Comparison of ENCODE assay signal across 7 mouse cellular contexts in the genomic region with DNA sequence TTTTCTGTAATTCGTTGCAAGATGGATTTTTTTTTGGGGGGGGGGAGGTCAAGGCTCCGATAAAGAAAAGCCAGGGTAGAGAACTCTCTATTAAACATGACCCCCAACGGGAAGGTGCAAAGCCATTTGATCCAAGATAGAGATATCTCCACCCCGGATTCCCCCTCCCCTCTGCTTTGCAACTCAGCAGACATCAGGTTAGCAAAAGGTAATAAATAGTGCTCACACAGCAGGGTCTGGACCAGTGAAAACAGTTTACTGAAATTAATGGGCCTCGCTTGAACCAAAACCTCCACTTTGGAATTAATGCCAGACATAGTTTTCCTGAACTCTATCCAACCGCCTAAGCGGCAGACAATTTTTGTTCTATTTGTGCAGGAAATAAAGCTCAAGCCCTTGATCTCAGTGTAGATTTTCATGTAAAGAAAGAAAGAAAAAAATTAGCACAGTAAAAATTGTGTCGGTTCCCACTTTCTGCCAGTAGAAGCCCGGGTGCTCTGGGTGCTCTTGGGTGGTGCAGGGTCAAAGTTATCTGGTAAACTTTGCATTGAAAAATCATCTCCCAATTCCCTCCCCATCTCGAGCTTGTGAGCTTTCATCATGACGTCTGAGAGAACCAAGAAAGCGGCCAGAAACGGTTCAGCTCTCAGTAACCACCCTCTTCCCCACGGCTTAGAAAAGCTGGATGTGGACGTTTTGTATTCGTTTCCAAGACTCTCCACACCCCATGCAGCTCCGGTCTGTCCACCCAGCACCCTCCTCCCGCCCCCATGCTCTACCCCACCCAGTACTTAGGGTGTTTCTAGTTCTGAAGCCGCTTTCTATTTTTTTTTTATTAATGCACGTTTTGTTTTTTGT. TPM values are rescaled to one million over a fixed set of nuclear protein-coding genes. Genes with fewer than 3 reads are reported as not detected.
DNase-seq lines count a peak whose midpoint lies in the region; ATAC-seq and TF ChIP-seq lines count a peak whose summit lies in the region.

No protein-coding gene starts in this region.

- peak; percentile 38 for ATAC-seq in embryonic facial prominence, embryonic 14.5 days (ENCODE audit: low read depth)
- ATAC-seq in neural tube, embryonic 11.5 days (ENCODE audit: insufficient read depth, low FRiP score, low TSS enrichment) = peak; percentile 13; the same call in 1 of the 2 replicates

- H3K27me3 ChIP-seq in C2C12 (ENCODE audit: control insufficient read depth, insufficient read depth, insufficient read length) = no peaks in the 10 kb centered on the region
- no peaks in the 10 kb centered on the region for H3K27me3 ChIP-seq in embryonic facial prominence, embryonic 14.5 days (replicated peaks; ENCODE audit: control insufficient read depth, insufficient read depth, low read length)
- H3K27me3 ChIP-seq in neural tube, embryonic 11.5 days (ENCODE audit: control insufficient read depth, insufficient read depth, low read length) = peaks cover 3% of the 10 kb centered on the region; the same call in 1 of the 2 replicates

- peak overlapping the region; percentile 52 for H3ac ChIP-seq in C2C12 (ENCODE audit: control insufficient read depth, insufficient read length, low read depth)

- peaks cover 31% of the 10 kb centered on the region for H3K79me2 ChIP-seq in C2C12 (ENCODE audit: control insufficient read depth, insufficient read depth)

- peaks cover 5% of the 10 kb centered on the region for H3K79me3 ChIP-seq in C2C12 (ENCODE audit: low read depth)

- H3K36me3 ChIP-seq in C2C12 (ENCODE audit: control insufficient read depth, insufficient read depth) = no peaks in the 10 kb centered on the region
- H3K36me3 ChIP-seq in embryonic facial prominence, embryonic 14.5 days (ENCODE audit: control insufficient read depth, insufficient read depth, low read length) = no peaks in the 10 kb centered on the region
- no peaks in the 10 kb centered on the region for H3K36me3 ChIP-seq in neural tube, embryonic 11.5 days (ENCODE audit: control insufficient read depth, insufficient read depth, low read length)

- H3K4me1 ChIP-seq in embryonic facial prominence, embryonic 14.5 days (ENCODE audit: control insufficient read depth, insufficient read depth, low read length) = peaks cover 82% of the 10 kb centered on the region
- H3K4me1 ChIP-seq in neural tube, embryonic 11.5 days (ENCODE audit: control insufficient read depth, insufficient read depth, low read length) = peaks cover 74% of the 10 kb centered on the region

- intact Hi-C loops in heart, postnatal 25 days (cut with DNase I) = loop anchor here (2.0 kb wide), 1 partner anchor 59 kb away; no protein-coding TSS in a partner anchor

- peak overlapping the region; percentile 23 for H3K4me3 ChIP-seq in C2C12 (ENCODE audit: insufficient read depth, poor library complexity, severe bottlenecking)
- peak overlapping the region; percentile 36 for H3K4me3 ChIP-seq in embryonic facial prominence, embryonic 14.5 days (ENCODE audit: low read depth, low read length)
- peak overlapping the region; percentile 12 for H3K4me3 ChIP-seq in neural tube, embryonic 11.5 days (ENCODE audit: low read depth, low read length)

- TF ChIP-seq CTCF in C2C12 (IDR thresholded peaks at IDR 0.05; ENCODE audit: control insufficient read depth, insufficient read depth, insufficient read length) = no peak

- WGBS in embryonic facial prominence, embryonic 14.5 days = 1% methylated on average over 20 of the region's 20 CpGs
- WGBS in neural tube, embryonic 11.5 days = under 1% methylated on average over 20 of the region's 20 CpGs

- peak overlapping the region; percentile 60 for H3K9ac ChIP-seq in embryonic facial prominence, embryonic 14.5 days (ENCODE audit: low read depth, low read length)
- peak overlapping the region; percentile 39 for H3K9ac ChIP-seq in neural tube, embryonic 11.5 days (ENCODE audit: low read length)

- H3K4me2 ChIP-seq in embryonic facial prominence, embryonic 14.5 days (ENCODE audit: low read depth, low read length) = peak overlapping the region; percentile 77
- peak overlapping the region; percentile 48 for H3K4me2 ChIP-seq in neural tube, embryonic 11.5 days (ENCODE audit: low read depth)

- peak; percentile 35 for DNase-seq in ES-CJ7 (ENCODE audit: low read depth, low spot score)
- peak; percentile 89 for DNase-seq in embryonic facial prominence, embryonic 14.5 days (ENCODE audit: low spot score)
- peak; percentile 42 for DNase-seq in heart, postnatal 25 days (ENCODE audit: low spot score)
- peak; percentile 57 for DNase-seq in liver
- peak; percentile 53 for DNase-seq in neural tube, embryonic 11.5 days (ENCODE audit: low spot score)
- no peak for DNase-seq in urinary bladder, postnatal 25 days (ENCODE audit: low spot score)

- H3K27ac ChIP-seq in embryonic facial prominence, embryonic 14.5 days (replicated peaks; ENCODE audit: low read depth, low read length) = peak overlapping the region; percentile 97
- peak overlapping the region; percentile 85 for H3K27ac ChIP-seq in neural tube, embryonic 11.5 days (ENCODE audit: low read depth, low read length)

- no peaks in the 10 kb centered on the region for H3K9me3 ChIP-seq in embryonic facial prominence, embryonic 14.5 days (ENCODE audit: control insufficient read depth, low read length)
- no peaks in the 10 kb centered on the region for H3K9me3 ChIP-seq in neural tube, embryonic 11.5 days (ENCODE audit: control insufficient read depth, low read length)

TF ChIP-seq in C2C12, 6 proteins besides CTCF, POLR2A, EP300 and RAD21:
- TF ChIP-seq MAX (IDR thresholded peaks at IDR 0.05) (no peak), USF1 (IDR thresholded peaks at IDR 0.05; ENCODE audit: low read depth) (no peak), MYOG (IDR thresholded peaks at IDR 0.05; ENCODE audit: control insufficient read depth, extremely low read depth, insufficient read length) (no peak), FOSL1 (IDR thresholded peaks at IDR 0.05; ENCODE audit: insufficient read depth, low read length, poor library complexity, severe bottlenecking) (no peak), MYOD1 (IDR thresholded peaks at IDR 0.05; ENCODE audit: control insufficient read depth, insufficient read length, low read depth) (no peak), CEBPB (IDR thresholded peaks at IDR 0.05; ENCODE audit: low read depth) (no peak)

RNA-seq across cellular contexts. Expression of gene Irf2bpl, which starts 9.0 kb away (rescaled TPM):
- 49.7 TPM for polyA plus RNA-seq in C2C12 (2012; fragmentation: generic; extraction: Trizol)
- polyA plus RNA-seq in embryonic facial prominence, embryonic 14.5 days (2014; fragmentation: Nextera tagmentation; extraction: Ambion mirVana) = 33.5 and 33.8 TPM in 2 replicates
- 10 to 100 TPM; 33.3 to 36.9 TPM for total RNA-seq in heart, postnatal 25 days (2021)
- polyA plus RNA-seq in neural tube, embryonic 11.5 days (2014; fragmentation: Nextera tagmentation; extraction: Ambion mirVana) = 19.4 and 20.6 TPM in 2 replicates

RNA-seq across cellular contexts. Expression of gene Cipc, which starts 53.3 kb away (rescaled TPM):
- 12.0 TPM for polyA plus RNA-seq in C2C12 (2012; fragmentation: generic; extraction: Trizol)
- 21.4 and 23.3 TPM in 2 replicates for polyA plus RNA-seq in embryonic facial prominence, embryonic 14.5 days (2014; fragmentation: Nextera tagmentation; extraction: Ambion mirVana)
- 10 to 100 TPM; 41.1 to 48.6 TPM for total RNA-seq in heart, postnatal 25 days (2021)
- 40.1 and 42.8 TPM in 2 replicates for polyA plus RNA-seq in neural tube, embryonic 11.5 days (2014; fragmentation: Nextera tagmentation; extraction: Ambion mirVana)
